Mouse (Mus musculus) testis, adult 2 months (tissue): ENCODE results near the gene Trpm5.

Source experiments
- CTCF ChIP-seq: fragments of 200-500 bp; IDR thresholded peaks from 2 replicates; pipeline ENCODE4 v1.5.1; 2012; ENCODE audit warnings: low read depth, mild to moderate bottlenecking, inconsistent platforms, low read length, moderate library complexity; ENCODE audit not compliant: control insufficient read depth, insufficient read depth, insufficient replicate concordance
- POLR2A ChIP-seq: fragments of 200-500 bp; IDR thresholded peaks from 2 replicates; pipeline ENCODE4 v1.6.1; 2012; ENCODE audit warnings: low read depth, mild to moderate bottlenecking, inconsistent platforms, low read length, moderate library complexity; ENCODE audit not compliant: control insufficient read depth

- TF ChIP-seq POLR2A (no peak), CTCF (no peak)
Observed at GRCm38 (mm10) chr7:143055001-143055400, 39.4 kb downstream of the Trpm5 start.
